8 mouse cellular contexts compared by ENCODE assay signal in the genomic region with DNA sequence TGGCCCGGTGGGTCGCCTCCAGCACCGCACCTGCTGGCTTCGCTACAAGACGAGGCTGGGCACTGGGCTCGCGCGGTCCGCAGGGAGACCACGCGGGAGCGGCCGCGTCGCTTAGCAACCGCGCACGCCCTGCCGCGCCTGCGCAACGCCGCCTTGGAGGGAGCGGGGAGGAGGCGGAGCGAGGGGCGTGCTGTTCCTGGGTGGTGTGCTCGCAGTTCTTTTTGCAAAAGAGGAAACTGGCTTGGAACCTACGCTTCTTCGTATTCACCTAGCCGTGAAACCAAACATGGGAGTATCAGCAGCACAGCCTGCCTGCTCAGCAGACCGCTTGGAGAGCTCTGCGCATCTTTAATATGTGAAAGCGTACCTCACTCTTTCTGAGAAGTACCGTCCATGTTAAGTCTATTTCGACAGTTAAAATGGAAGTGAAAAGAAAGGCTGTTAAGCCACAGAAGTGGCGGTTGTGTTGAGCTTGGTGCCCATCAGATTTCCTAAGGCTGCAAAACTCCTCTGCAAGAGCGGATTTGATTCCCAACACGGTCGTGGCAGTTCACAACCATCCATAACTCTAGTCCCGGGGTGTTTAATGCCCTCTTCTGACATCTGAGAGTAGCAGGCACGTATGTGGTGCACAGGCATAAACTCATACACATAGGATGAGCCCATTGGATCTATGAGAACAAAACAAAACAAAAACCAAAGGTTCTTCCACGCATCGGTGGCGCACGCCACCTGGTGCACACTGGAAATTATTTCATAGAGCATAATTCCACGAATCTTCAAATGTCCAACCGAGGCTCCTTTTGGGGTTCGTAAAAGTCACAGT. TPM values are rescaled to one million over a fixed set of nuclear protein-coding genes. Genes with fewer than 3 reads are reported as not detected.
DNase-seq lines count a peak whose midpoint lies in the region; ATAC-seq lines count a peak whose summit lies in the region.

TSS of gene Dyrk3 (minus strand) at position 150 of the 826 bp plus-strand sequence.

- peak; percentile 98 for ATAC-seq in hindbrain, embryonic 13.5 days (ENCODE audit: low FRiP score)

- peaks cover 43% of the 10 kb centered on the region for H3K4me1 ChIP-seq in hindbrain, embryonic 13.5 days (replicated peaks)

- H3K9me3 ChIP-seq in hindbrain, embryonic 13.5 days = no peaks in the 10 kb centered on the region

- peak within 1 kb of the TSS; percentile 80 for H3K4me2 ChIP-seq in hindbrain, embryonic 13.5 days

- H3K27ac ChIP-seq in hindbrain, embryonic 13.5 days = peak within 1 kb of the TSS; percentile 93

- 5% methylated on average over 48 of the region's 49 CpGs for WGBS in hindbrain, embryonic 13.5 days

- H3K4me3 ChIP-seq in hindbrain, embryonic 13.5 days = peak within 1 kb of the TSS; percentile 77

- peak within 1 kb of the TSS; percentile 84 for H3K9ac ChIP-seq in hindbrain, embryonic 13.5 days

- DNase-seq in NIH3T3 (ENCODE audit: low read depth) = peak; percentile 97
- DNase-seq in cerebellum, adult 9-11 months = peak; percentile 87
- DNase-seq in frontal cortex, postnatal 10 days (ENCODE audit: low spot score in 2 of 2) = peak; percentile 83 to 90
- peak; percentile 83 for DNase-seq in left cerebral cortex, adult 11 months (ENCODE audit: low spot score)
- DNase-seq in lung, postnatal 4 days = peak; percentile 93 to 94
- DNase-seq in retina, postnatal 7 days (ENCODE audit: low read depth, low spot score) = peak; percentile 90
- peak; percentile 77 for DNase-seq in urinary bladder, adult 2 months (ENCODE audit: low spot score)

- H3K27me3 ChIP-seq in hindbrain, embryonic 13.5 days = no peaks in the 10 kb centered on the region

- no peaks in the 10 kb centered on the region; the same call in 1 of the 2 replicates for H3K36me3 ChIP-seq in hindbrain, embryonic 13.5 days

RNA-seq across cellular contexts. Expression of gene Dyrk3, which starts in this region (rescaled TPM):
- polyA plus RNA-seq in hindbrain, embryonic 13.5 days (2015; fragmentation: Nextera tagmentation; extraction: Ambion mirVana) = 15.5 and 15.6 TPM in 2 replicates
- polyA plus RNA-seq in urinary bladder, adult 2 months (2012; rRNA removed) = 0.47 and 0.52 TPM in 2 replicates

Comparison
In these comparisons a context has a peak if more than half of its experiments do, and no peak if none do; other contexts are left out.
1. Peak in every context shown above with its lines: DNase-seq, ATAC-seq, H3K4me3 ChIP-seq and H3K27ac ChIP-seq.
2. RNA of gene Dyrk3 (polyA plus RNA-seq): 15.5 to 15.6 TPM in hindbrain, embryonic 13.5 days; 0.47 to 0.52 TPM in urinary bladder, adult 2 months; every median in the first group is over 10 times any median in the second.
3. Peak in DNase-seq in urinary bladder, adult 2 months; RNA of the gene not detected or under 1 TPM.